Mouse (Mus musculus) megakaryocyte, embryonic 14.5 days (primary cell): ENCODE results near the gene Defb43. TPM values are rescaled to one million over a fixed set of nuclear protein-coding genes. Genes with fewer than 3 reads are reported as not detected.

ENCODE experiments used
- H3K27me3 ChIP-seq: replicated peaks from 2 replicates; pipeline ENCODE3; 2012; ENCODE audit warnings: inconsistent platforms
- H3K36me3 ChIP-seq: replicated peaks from 2 replicates; pipeline ENCODE3; 2012; ENCODE audit warnings: low read length, inconsistent platforms, mixed read lengths
- H3K4me1 ChIP-seq: 2 replicates; pipeline ENCODE4 v1.6.1; 2012; ENCODE audit warnings: inconsistent platforms
- H3K4me3 ChIP-seq: replicated peaks from 2 replicates; pipeline ENCODE3; 2012; ENCODE audit warnings: moderate library complexity, mild to moderate bottlenecking, inconsistent platforms
- H3K9me3 ChIP-seq: 2 replicates; pipeline ENCODE4 v1.6.1; 2012; ENCODE audit warnings: inconsistent platforms
- FLI1 ChIP-seq: IDR thresholded peaks from 2 replicates; pipeline ENCODE4 v1.6.1; 2012; ENCODE audit warnings: low read length, inconsistent platforms, mixed read lengths
- GATA1 ChIP-seq: IDR thresholded peaks from 3 replicates; pipeline ENCODE4 v1.6.1; 2012; ENCODE audit warnings: mixed read lengths, low read length, inconsistent platforms, borderline replicate concordance
- polyA plus RNA-seq: library from polyadenylated mRNA; stranded (reverse); fragments of >175 nt; gene quantifications from 2 replicates; pipeline ENCODE4 v1.2.3, GENCODE M21; 2012; ENCODE audit warnings: low replicate concordance; ENCODE audit not compliant: insufficient read depth

Gene Defb43
- polyA plus RNA-seq, 1 experiment, result not detected

GRCm38 (mm10) chr14:62998977-62999376 lies 12.6 kb upstream of the Defb43 start:
- Histone ChIP-seq H3K27me3 (peaks cover 26% of the 10 kb centered on the region), H3K9me3 (no peaks in the 10 kb centered on the region; the same call in 1 of the 2 replicates), H3K4me3 (no peak overlapping the region), H3K36me3 (no peaks in the 10 kb centered on the region), H3K4me1 (peaks cover 7% of the 10 kb centered on the region)
- TF ChIP-seq FLI1 (no peak), GATA1 (no peak)

GRCm38 (mm10) chr14:63002588-63002987 lies 9.0 kb upstream of the Defb43 start:
- H3K27me3 ChIP-seq, result peaks cover 8% of the 10 kb centered on the region
- H3K4me1 ChIP-seq, result peaks cover 7% of the 10 kb centered on the region
- TF ChIP-seq GATA1 (no peak), FLI1 (no peak)
- no peak overlapping the region for H3K4me3 ChIP-seq
- H3K36me3 ChIP-seq, result no peaks in the 10 kb centered on the region
- peaks cover 3% of the 10 kb centered on the region; the same call in 1 of the 2 replicates for H3K9me3 ChIP-seq

GRCm38 (mm10) chr14:63013082-63013481 lies 1.5 kb downstream of the Defb43 start:
- no peaks in the 10 kb centered on the region for H3K4me1 ChIP-seq
- H3K9me3 ChIP-seq, result peaks cover 18% of the 10 kb centered on the region
- peaks cover 6% of the 10 kb centered on the region for H3K27me3 ChIP-seq
- TF ChIP-seq GATA1 (no peak), FLI1 (no peak)
- no peaks in the 10 kb centered on the region for H3K36me3 ChIP-seq
- H3K4me3 ChIP-seq, result no peak overlapping the region

- Histone ChIP-seq H3K27me3 (peaks cover 6% of the 10 kb centered on the region), H3K9me3 (peaks cover 18% of the 10 kb centered on the region), H3K4me1 (no peaks in the 10 kb centered on the region), H3K4me3 (no peak overlapping the region), H3K36me3 (no peaks in the 10 kb centered on the region)
- TF ChIP-seq GATA1 (no peak), FLI1 (no peak)
These were observed 3.1 kb downstream of the Defb43 start for GRCm38 (mm10) chr14:63014667-63015066.

GRCm38 (mm10) chr14:63020524-63021156 lies 9.1 kb downstream of the Defb43 start:
- H3K4me3 ChIP-seq, result no peak overlapping the region
- no peaks in the 10 kb centered on the region for H3K4me1 ChIP-seq
- no peaks in the 10 kb centered on the region for H3K9me3 ChIP-seq
- H3K36me3 ChIP-seq, result no peaks in the 10 kb centered on the region
- peaks cover 8% of the 10 kb centered on the region for H3K27me3 ChIP-seq
- TF ChIP-seq FLI1 (no peak), GATA1 (no peak)

- Histone ChIP-seq H3K4me1 (no peaks in the 10 kb centered on the region), H3K9me3 (no peaks in the 10 kb centered on the region), H3K27me3 (peaks cover 12% of the 10 kb centered on the region), H3K36me3 (no peaks in the 10 kb centered on the region), H3K4me3 (no peak within 1 kb of the TSS)
- no peak for TF ChIP-seq FLI1
- no peak for TF ChIP-seq GATA1
These were observed 35.1 kb downstream of the Defb43 start, which contains the start of gene Defb42 for GRCm38 (mm10) chr14:63046691-63047090. Gene Defb42 (plus strand): TSS chr14:63046991.

GRCm38 (mm10) chr14:63049910-63050370 lies 38.4 kb downstream of the Defb43 start, which contains the start of gene Defb30:
Gene Defb30 (minus strand): TSS chr14:63049960.
- H3K36me3 ChIP-seq, result no peaks in the 10 kb centered on the region
- no peak within 1 kb of the TSS for H3K4me3 ChIP-seq
- no peaks in the 10 kb centered on the region for H3K9me3 ChIP-seq
- H3K27me3 ChIP-seq, result peaks cover 15% of the 10 kb centered on the region
- peaks cover 5% of the 10 kb centered on the region; the same call in 1 of the 2 replicates for H3K4me1 ChIP-seq
- TF ChIP-seq GATA1 (no peak), FLI1 (no peak)

- H3K27me3 ChIP-seq, result peaks cover 22% of the 10 kb centered on the region
- H3K9me3 ChIP-seq, result no peaks in the 10 kb centered on the region
- H3K4me1 ChIP-seq, result peaks cover 5% of the 10 kb centered on the region; the same call in 1 of the 2 replicates
- H3K4me3 ChIP-seq, result no peak overlapping the region
- no peaks in the 10 kb centered on the region for H3K36me3 ChIP-seq
- TF ChIP-seq GATA1 (no peak), FLI1 (no peak)
These were observed 39.2 kb downstream of the Defb43 start for GRCm38 (mm10) chr14:63050769-63051168.

GRCm38 (mm10) chr14:63054729-63055128 lies 43.2 kb downstream of the Defb43 start:
- H3K36me3 ChIP-seq, result no peaks in the 10 kb centered on the region
- peaks cover 9% of the 10 kb centered on the region for H3K9me3 ChIP-seq
- no peak for TF ChIP-seq FLI1
- no peak for TF ChIP-seq GATA1
- peaks cover 5% of the 10 kb centered on the region; the same call in 1 of the 2 replicates for H3K4me1 ChIP-seq
- H3K4me3 ChIP-seq, result no peak overlapping the region
- H3K27me3 ChIP-seq, result peaks cover 24% of the 10 kb centered on the region

GRCm38 (mm10) chr14:63060361-63060760 lies 48.8 kb downstream of the Defb43 start:
- peaks cover 4% of the 10 kb centered on the region; the same call in 1 of the 2 replicates for H3K4me1 ChIP-seq
- peaks cover 14% of the 10 kb centered on the region for H3K9me3 ChIP-seq
- no peak for TF ChIP-seq GATA1
- TF ChIP-seq FLI1, result no peak
- no peaks in the 10 kb centered on the region for H3K36me3 ChIP-seq
- H3K4me3 ChIP-seq, result no peak overlapping the region
- peaks cover 30% of the 10 kb centered on the region for H3K27me3 ChIP-seq
